Mouse (Mus musculus): Measurements from ENCODE around the gene Rab31. TPM values are rescaled to one million over a fixed set of nuclear protein-coding genes. Genes with fewer than 3 reads are reported as not detected.

Rab31 gene
- polyA plus RNA-seq, 1 experiment from 2014 or later: 6.9 TPM

DNA sequence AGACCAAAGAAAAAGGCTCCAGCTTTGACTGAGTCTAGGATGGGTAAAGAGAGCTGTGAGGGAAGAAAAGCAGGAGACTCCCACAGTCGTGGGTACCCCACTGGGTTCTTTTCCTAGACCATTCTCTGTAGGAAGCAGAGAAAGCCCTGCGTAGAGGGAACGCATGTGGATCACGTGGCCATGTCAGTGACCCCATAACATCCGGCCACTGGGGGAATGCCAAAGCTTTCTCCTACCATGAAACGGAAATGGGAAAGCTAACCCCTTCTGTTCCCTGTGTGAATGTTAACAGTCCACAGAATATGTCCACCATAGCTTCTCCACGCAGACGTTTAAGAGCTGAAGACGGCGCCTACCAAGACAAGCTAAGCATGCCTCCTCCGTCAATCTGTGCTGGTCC, 62.0 kb downstream of the Rab31 start:
- 75% methylated on average over 11 of the region's 11 CpGs for WGBS (ENCODE audit: insufficient replicate concordance)
- Histone ChIP-seq H3K27me3 (ENCODE audit: control insufficient read depth, insufficient read depth, low read depth, low read length) (no peaks in the 10 kb centered on the region), H3K9me3 (replicated peaks; ENCODE audit: control insufficient read depth, low read length) (no peaks in the 10 kb centered on the region), H3K36me3 (ENCODE audit: control insufficient read depth, insufficient read depth) (no peaks in the 10 kb centered on the region), H3K27ac (ENCODE audit: low read length) (no peak overlapping the region), H3K4me1 (ENCODE audit: control insufficient read depth, low read depth, low read length) (no peaks in the 10 kb centered on the region), H3K9ac (ENCODE audit: low read depth, low read length) (no peak overlapping the region), H3K4me3 (ENCODE audit: low read depth, low read length) (no peak overlapping the region), H3K4me2 (ENCODE audit: low read depth, low read length) (no peak overlapping the region)
- no peak for ATAC-seq (ENCODE audit: low read depth)

DNA sequence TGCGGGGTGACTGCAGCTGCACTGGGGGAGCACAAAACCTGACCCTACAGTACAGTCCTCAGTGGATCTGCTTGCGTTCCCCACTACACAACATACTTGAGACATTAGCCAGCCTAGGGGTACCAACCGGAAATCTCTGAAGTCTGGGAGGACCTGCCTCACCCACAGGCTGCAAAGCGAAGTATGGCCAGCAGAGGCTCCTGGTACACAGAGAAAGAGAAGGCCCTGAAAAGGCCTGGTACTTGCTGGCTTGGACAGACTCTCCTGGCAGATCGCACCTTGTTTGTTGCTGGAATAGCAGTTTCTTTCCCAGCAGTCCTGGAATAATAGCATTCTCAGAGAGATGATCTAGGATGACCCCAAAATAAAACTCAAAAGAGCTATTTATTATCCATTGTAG, 66.3 kb downstream of the Rab31 start:
- Histone ChIP-seq H3K4me3 (ENCODE audit: low read depth, low read length) (no peak overlapping the region), H3K27ac (ENCODE audit: low read length) (no peak overlapping the region), H3K36me3 (ENCODE audit: control insufficient read depth, insufficient read depth) (no peaks in the 10 kb centered on the region), H3K27me3 (ENCODE audit: control insufficient read depth, insufficient read depth, low read depth, low read length) (no peaks in the 10 kb centered on the region), H3K9me3 (replicated peaks; ENCODE audit: control insufficient read depth, low read length) (no peaks in the 10 kb centered on the region), H3K9ac (ENCODE audit: low read depth, low read length) (no peak overlapping the region), H3K4me1 (ENCODE audit: control insufficient read depth, low read depth, low read length) (no peaks in the 10 kb centered on the region), H3K4me2 (ENCODE audit: low read depth, low read length) (no peak overlapping the region)
- ATAC-seq (ENCODE audit: low read depth): no peak
- 45% methylated on average over 5 of the region's 5 CpGs for WGBS (ENCODE audit: insufficient replicate concordance)

DNA sequence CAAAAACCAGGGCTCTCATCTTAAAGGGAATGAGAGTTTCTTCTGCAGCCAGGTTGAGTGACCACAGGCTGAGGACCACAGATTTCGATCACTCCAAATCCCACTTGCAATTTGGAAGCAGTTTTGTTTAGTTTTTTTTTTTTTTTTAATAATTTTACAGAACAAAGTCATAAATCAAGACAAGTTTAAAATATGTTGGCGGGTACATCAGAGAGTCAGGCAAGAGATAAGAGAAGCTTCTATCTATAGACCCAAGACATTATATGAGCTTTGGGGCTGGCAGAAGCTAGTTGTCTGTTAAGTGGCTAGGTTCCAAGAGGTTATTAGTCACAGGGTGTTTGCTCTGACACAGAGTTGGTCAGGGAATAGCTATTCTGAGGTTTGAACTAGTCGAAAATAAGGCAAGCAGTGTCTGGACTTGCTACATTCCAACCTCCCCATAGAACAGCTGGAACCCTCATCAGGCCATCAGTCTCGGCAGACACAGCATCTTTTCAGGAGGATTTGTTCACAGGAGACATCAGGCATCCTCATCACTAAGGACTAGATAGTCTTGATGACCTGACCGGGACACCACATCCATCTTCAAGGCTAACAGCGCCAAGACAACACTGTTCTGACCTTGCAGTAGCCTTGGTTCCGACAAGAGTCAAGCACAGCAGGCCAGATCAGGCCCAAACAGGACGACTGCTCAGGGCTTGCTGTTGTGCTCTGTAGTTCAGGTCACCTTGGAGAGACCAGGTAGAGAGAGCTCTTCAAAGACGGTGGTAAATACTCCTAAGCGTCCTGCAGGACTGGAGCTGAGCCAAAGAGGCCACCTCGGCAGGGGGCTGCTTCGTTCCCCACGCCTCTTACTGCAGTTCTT, 68.8 kb downstream of the Rab31 start:
- WGBS (ENCODE audit: insufficient replicate concordance): 67% methylated on average over 13 of the region's 13 CpGs
- Histone ChIP-seq H3K9me3 (replicated peaks; ENCODE audit: control insufficient read depth, low read length) (no peaks in the 10 kb centered on the region), H3K4me3 (ENCODE audit: low read depth, low read length) (no peak overlapping the region), H3K4me1 (ENCODE audit: control insufficient read depth, low read depth, low read length) (no peaks in the 10 kb centered on the region), H3K36me3 (ENCODE audit: control insufficient read depth, insufficient read depth) (no peaks in the 10 kb centered on the region), H3K27me3 (ENCODE audit: control insufficient read depth, insufficient read depth, low read depth, low read length) (no peaks in the 10 kb centered on the region), H3K27ac (ENCODE audit: low read length) (no peak overlapping the region), H3K4me2 (ENCODE audit: low read depth, low read length) (no peak overlapping the region), H3K9ac (ENCODE audit: low read depth, low read length) (no peak overlapping the region)
- ATAC-seq (ENCODE audit: low read depth): no peak

DNA sequence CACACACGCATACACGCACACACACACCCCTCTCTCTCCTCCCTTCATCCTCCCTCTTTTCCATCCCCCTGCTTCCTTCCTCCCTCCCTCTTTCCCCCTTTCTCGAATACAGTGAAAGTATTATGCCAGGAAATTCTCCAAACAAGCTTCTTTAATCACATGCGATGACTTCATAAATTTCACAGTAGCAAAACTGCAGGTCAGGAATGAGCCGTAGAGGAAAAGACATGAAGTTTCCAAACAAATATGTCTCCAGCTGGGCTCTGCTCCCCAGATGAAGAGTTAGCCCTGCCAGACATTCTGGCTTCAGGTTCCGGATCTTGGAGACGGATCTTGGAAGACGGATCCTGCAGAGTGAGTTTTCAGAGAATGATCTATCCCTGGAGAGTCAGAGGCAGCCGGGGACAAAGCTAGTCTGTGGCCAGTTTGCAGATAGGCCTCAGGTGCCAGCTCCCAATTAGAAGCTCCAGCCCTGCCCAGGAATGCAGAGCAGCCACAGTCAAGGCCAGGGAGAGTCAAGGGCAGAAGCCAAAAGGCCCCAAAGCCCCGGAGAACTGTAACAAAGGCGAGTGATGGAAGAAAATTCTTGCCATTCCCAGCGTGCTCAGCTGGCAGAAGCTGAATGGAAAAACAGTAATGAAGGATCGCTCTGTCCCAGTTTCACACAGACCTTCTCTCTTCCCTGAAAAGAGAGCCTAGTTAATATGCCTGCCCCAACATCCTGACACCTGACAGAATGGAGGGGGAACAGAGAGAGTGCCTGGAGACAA, 70.6 kb downstream of the Rab31 start:
- Histone ChIP-seq H3K4me2 (ENCODE audit: low read depth, low read length) (no peak overlapping the region), H3K27me3 (ENCODE audit: control insufficient read depth, insufficient read depth, low read depth, low read length) (no peaks in the 10 kb centered on the region), H3K4me3 (ENCODE audit: low read depth, low read length) (no peak overlapping the region), H3K9ac (ENCODE audit: low read depth, low read length) (no peak overlapping the region), H3K36me3 (ENCODE audit: control insufficient read depth, insufficient read depth) (no peaks in the 10 kb centered on the region), H3K9me3 (replicated peaks; ENCODE audit: control insufficient read depth, low read length) (no peaks in the 10 kb centered on the region), H3K27ac (ENCODE audit: low read length) (no peak overlapping the region), H3K4me1 (ENCODE audit: control insufficient read depth, low read depth, low read length) (no peaks in the 10 kb centered on the region)
- no peak for ATAC-seq (ENCODE audit: low read depth)
- 68% methylated on average over 13 of the region's 13 CpGs for WGBS (ENCODE audit: insufficient replicate concordance)

DNA sequence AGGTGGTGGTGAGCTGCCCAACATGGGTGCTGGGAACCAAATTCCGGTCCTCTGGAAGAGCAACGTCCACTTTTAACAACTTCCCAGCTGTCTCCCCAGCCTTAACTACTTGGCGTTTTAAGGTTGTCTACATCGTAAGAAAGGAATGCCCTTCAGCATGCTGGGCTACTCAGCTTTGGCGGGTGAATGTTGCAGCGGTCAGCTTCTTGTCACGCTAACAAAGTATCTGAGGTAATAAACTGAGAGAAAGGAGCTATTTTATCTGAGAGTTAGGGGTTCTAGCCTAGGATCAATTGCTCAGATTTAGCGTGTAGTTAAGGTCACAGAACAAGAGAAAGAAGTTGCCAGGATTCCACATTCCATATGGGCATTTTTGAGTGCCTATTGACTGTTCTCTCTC, 71.2 kb downstream of the Rab31 start:
- H3K9me3 ChIP-seq (replicated peaks; ENCODE audit: control insufficient read depth, low read length): no peaks in the 10 kb centered on the region
- H3K27ac ChIP-seq (ENCODE audit: low read length): no peak overlapping the region
- no peaks in the 10 kb centered on the region for H3K4me1 ChIP-seq (ENCODE audit: control insufficient read depth, low read depth, low read length)
- H3K36me3 ChIP-seq (ENCODE audit: control insufficient read depth, insufficient read depth): no peaks in the 10 kb centered on the region
- no peak overlapping the region for H3K4me2 ChIP-seq (ENCODE audit: low read depth, low read length)
- H3K4me3 ChIP-seq (ENCODE audit: low read depth, low read length): no peak overlapping the region
- no peaks in the 10 kb centered on the region for H3K27me3 ChIP-seq (ENCODE audit: control insufficient read depth, insufficient read depth, low read depth, low read length)
- WGBS (ENCODE audit: insufficient replicate concordance): 76% methylated on average over 8 of the region's 8 CpGs
- no peak overlapping the region for H3K9ac ChIP-seq (ENCODE audit: low read depth, low read length)
- no peak for ATAC-seq (ENCODE audit: low read depth)

DNA sequence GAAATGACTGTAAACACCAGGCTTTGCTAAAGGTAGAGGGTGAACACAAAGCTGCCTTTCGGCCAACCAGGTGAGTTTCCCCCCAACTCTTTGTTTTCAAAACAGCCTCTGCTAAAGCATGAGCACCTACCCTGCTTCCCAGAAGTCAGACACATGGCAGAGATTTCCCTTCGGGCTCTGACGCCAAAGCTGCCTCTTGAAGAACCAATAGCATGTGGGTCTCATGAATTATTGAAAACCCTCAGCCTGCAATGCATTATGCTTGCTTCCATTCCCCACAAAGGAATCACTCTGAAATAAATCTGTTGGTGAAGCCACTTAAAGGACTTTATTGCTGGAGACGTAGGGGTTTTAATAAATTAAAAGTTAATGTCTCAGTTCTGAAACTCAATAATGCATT, 72.5 kb downstream of the Rab31 start:
- Histone ChIP-seq H3K9me3 (replicated peaks; ENCODE audit: control insufficient read depth, low read length) (no peaks in the 10 kb centered on the region), H3K4me3 (ENCODE audit: low read depth, low read length) (no peak overlapping the region), H3K9ac (ENCODE audit: low read depth, low read length) (no peak overlapping the region), H3K27ac (ENCODE audit: low read length) (no peak overlapping the region), H3K36me3 (ENCODE audit: control insufficient read depth, insufficient read depth) (no peaks in the 10 kb centered on the region), H3K4me1 (ENCODE audit: control insufficient read depth, low read depth, low read length) (no peaks in the 10 kb centered on the region), H3K27me3 (ENCODE audit: control insufficient read depth, insufficient read depth, low read depth, low read length) (no peaks in the 10 kb centered on the region), H3K4me2 (ENCODE audit: low read depth, low read length) (no peak overlapping the region)
- no peak for ATAC-seq (ENCODE audit: low read depth)
- WGBS (ENCODE audit: insufficient replicate concordance): 63% methylated on average over 4 of the region's 4 CpGs

DNA sequence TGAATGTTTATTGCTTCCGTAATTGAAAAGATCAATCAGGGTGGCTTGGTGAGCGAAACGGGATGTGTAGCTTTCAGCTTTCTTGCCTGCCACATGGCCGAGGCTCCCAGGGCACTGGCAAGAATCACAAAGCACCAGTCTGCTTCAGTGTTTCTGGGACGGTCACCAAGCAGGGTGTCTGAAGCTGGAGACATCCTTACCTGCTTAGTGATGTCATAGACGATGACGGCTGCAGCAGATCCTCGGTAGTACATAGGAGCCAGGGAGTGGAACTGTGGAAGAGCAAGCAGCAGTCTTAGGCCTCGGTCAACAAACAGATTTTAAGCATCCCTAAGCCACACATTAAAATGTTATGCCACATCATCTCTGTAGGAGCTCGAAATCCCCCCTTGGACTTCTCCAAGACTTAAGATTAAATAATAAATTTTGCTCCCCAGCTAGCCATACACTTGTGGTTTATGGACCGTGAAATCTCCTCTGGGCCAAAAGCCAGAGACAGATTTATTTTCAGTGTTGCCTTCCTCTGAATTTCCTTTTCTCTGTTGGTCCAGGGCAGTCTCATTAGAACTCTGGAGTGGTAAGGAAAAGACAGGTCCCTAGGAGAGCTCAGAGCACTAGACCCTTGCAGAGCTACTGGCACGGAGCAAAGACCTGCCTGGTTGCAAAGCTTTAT, 74.6 kb downstream of the Rab31 start:
- H3K4me1 ChIP-seq (ENCODE audit: control insufficient read depth, low read depth, low read length): no peaks in the 10 kb centered on the region
- ATAC-seq (ENCODE audit: low read depth): no peak
- H3K27ac ChIP-seq (ENCODE audit: low read length): no peak overlapping the region
- 73% methylated on average over 12 of the region's 12 CpGs for WGBS (ENCODE audit: insufficient replicate concordance)
- H3K36me3 ChIP-seq (ENCODE audit: control insufficient read depth, insufficient read depth): no peaks in the 10 kb centered on the region
- no peak overlapping the region for H3K4me2 ChIP-seq (ENCODE audit: low read depth, low read length)
- no peaks in the 10 kb centered on the region for H3K27me3 ChIP-seq (ENCODE audit: control insufficient read depth, insufficient read depth, low read depth, low read length)
- H3K9ac ChIP-seq (ENCODE audit: low read depth, low read length): no peak overlapping the region
- no peak overlapping the region for H3K4me3 ChIP-seq (ENCODE audit: low read depth, low read length)
- no peaks in the 10 kb centered on the region for H3K9me3 ChIP-seq (replicated peaks; ENCODE audit: control insufficient read depth, low read length)

DNA sequence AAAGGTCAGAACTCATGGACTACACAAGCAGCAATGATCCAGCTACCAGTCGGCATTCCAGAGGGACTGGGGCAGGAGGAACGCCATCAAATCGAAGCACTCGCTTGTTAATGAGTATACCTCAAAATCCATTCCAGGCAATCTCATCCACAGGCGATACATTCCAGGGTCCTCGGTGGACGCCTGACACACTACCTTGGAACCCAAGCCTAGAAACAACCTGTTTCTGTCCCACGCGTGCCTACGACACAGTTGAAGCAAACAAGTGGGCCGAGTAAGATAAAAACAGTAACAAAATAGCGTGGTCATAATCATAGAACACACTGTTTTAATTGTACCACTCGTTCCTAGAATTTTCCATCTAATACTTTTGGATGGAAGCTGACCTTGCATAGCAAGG, 75.6 kb downstream of the Rab31 start:
- Histone ChIP-seq H3K27me3 (ENCODE audit: control insufficient read depth, insufficient read depth, low read depth, low read length) (no peaks in the 10 kb centered on the region), H3K4me3 (ENCODE audit: low read depth, low read length) (no peak overlapping the region), H3K27ac (ENCODE audit: low read length) (no peak overlapping the region), H3K4me1 (ENCODE audit: control insufficient read depth, low read depth, low read length) (no peaks in the 10 kb centered on the region), H3K4me2 (ENCODE audit: low read depth, low read length) (no peak overlapping the region), H3K9me3 (replicated peaks; ENCODE audit: control insufficient read depth, low read length) (no peaks in the 10 kb centered on the region), H3K9ac (ENCODE audit: low read depth, low read length) (no peak overlapping the region), H3K36me3 (ENCODE audit: control insufficient read depth, insufficient read depth) (no peaks in the 10 kb centered on the region)
- no peak for ATAC-seq (ENCODE audit: low read depth)
- 77% methylated on average over 13 of the region's 13 CpGs for WGBS (ENCODE audit: insufficient replicate concordance)

DNA sequence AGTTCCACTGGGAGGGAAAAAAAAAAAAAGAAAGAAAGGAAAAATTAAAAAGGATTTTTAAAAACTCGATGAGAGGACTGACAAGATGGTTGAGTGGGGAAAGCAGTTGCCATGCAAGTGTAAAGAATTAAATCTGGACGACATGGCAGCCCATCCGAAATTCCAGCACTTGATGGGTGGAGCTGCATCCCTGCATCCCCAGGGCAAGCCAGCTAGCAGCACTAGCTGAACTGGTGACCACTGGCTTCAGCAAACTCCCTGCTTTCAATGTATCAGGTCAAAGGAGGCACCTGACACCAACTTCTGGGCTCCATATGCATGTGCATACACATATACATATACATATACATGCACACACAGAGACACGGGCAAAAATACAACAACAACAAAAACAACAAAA, 80.3 kb downstream of the Rab31 start:
- H3K4me2 ChIP-seq (ENCODE audit: low read depth, low read length): no peak overlapping the region
- H3K27ac ChIP-seq (ENCODE audit: low read length): no peak overlapping the region
- 58% methylated on average over 4 of the region's 4 CpGs for WGBS (ENCODE audit: insufficient replicate concordance)
- no peak for ATAC-seq (ENCODE audit: low read depth)
- H3K9me3 ChIP-seq (replicated peaks; ENCODE audit: control insufficient read depth, low read length): no peaks in the 10 kb centered on the region
- no peak overlapping the region for H3K9ac ChIP-seq (ENCODE audit: low read depth, low read length)
- no peaks in the 10 kb centered on the region for H3K4me1 ChIP-seq (ENCODE audit: control insufficient read depth, low read depth, low read length)
- no peaks in the 10 kb centered on the region for H3K36me3 ChIP-seq (ENCODE audit: control insufficient read depth, insufficient read depth)
- no peak overlapping the region for H3K4me3 ChIP-seq (ENCODE audit: low read depth, low read length)
- H3K27me3 ChIP-seq (ENCODE audit: control insufficient read depth, insufficient read depth, low read depth, low read length): no peaks in the 10 kb centered on the region

Measured in liver, embryonic 16.5 days (tissue).